Mouse (Mus musculus) lung, adult 18-20 months (tissue): ENCODE data around the gene Zmynd10.

Experiments
- DNase-seq, 2 experiments: peaks; one replicate each; pipeline ENCODE4 v3.0.0; 2022; ENCODE audit warnings: mixed read lengths in 2 of 2

Gene Zmynd10

GRCm38 (mm10) chr9:107547026-107547425, at the start of gene Zmynd10:
Gene Zmynd10, plus strand, starts transcription at chr9:107547298.
- peak; percentile 93 to 95 for DNase-seq

- no peak for DNase-seq
Observed at GRCm38 (mm10) chr9:107500708-107501286, 46.3 kb upstream of the Zmynd10 start.

GRCm38 (mm10) chr9:107502131-107502846, 44.8 kb upstream of the Zmynd10 start:
- DNase-seq = no peak

GRCm38 (mm10) chr9:107504662-107505537, 42.2 kb upstream of the Zmynd10 start:
- DNase-seq = no peak

- DNase-seq = no peak
Observed at GRCm38 (mm10) chr9:107508266-107508665, 38.8 kb upstream of the Zmynd10 start.

GRCm38 (mm10) chr9:107510384-107511100, 36.6 kb upstream of the Zmynd10 start:
- no peak for DNase-seq

GRCm38 (mm10) chr9:107511436-107511835, 35.7 kb upstream of the Zmynd10 start:
- DNase-seq = no peak

GRCm38 (mm10) chr9:107512326-107512725, 34.8 kb upstream of the Zmynd10 start:
- no peak for DNase-seq

GRCm38 (mm10) chr9:107514303-107514955, 32.7 kb upstream of the Zmynd10 start:
- DNase-seq = peak; percentile 67 to 72

GRCm38 (mm10) chr9:107520331-107520730, 26.8 kb upstream of the Zmynd10 start:
- no peak for DNase-seq

GRCm38 (mm10) chr9:107521190-107521589, 25.9 kb upstream of the Zmynd10 start:
- DNase-seq = no peak

GRCm38 (mm10) chr9:107521711-107522399, 25.2 kb upstream of the Zmynd10 start:
- no peak for DNase-seq

- no peak for DNase-seq
Observed at GRCm38 (mm10) chr9:107522400-107522711, 24.7 kb upstream of the Zmynd10 start.

- peak; percentile 69 to 71 for DNase-seq
Observed at GRCm38 (mm10) chr9:107526198-107527026, 20.7 kb upstream of the Zmynd10 start.

- DNase-seq = peak; percentile 96 to 97
Observed at GRCm38 (mm10) chr9:107533791-107534407, 13.2 kb upstream of the Zmynd10 start, which contains the start of gene Tmem115. Gene Tmem115, plus strand, starts transcription at chr9:107533945.

- peak; percentile 26 to 30 for DNase-seq
Observed at GRCm38 (mm10) chr9:107534408-107535202, 12.5 kb upstream of the Zmynd10 start.

- DNase-seq = no peak
Observed at GRCm38 (mm10) chr9:107538231-107538630, 8.9 kb upstream of the Zmynd10 start.

- no peak for DNase-seq
Observed at GRCm38 (mm10) chr9:107538711-107539110, 8.4 kb upstream of the Zmynd10 start.

GRCm38 (mm10) chr9:107539940-107540339, 7.2 kb upstream of the Zmynd10 start:
- no peak for DNase-seq
